8 mouse cellular contexts compared by ENCODE assay signal in the genomic region with DNA sequence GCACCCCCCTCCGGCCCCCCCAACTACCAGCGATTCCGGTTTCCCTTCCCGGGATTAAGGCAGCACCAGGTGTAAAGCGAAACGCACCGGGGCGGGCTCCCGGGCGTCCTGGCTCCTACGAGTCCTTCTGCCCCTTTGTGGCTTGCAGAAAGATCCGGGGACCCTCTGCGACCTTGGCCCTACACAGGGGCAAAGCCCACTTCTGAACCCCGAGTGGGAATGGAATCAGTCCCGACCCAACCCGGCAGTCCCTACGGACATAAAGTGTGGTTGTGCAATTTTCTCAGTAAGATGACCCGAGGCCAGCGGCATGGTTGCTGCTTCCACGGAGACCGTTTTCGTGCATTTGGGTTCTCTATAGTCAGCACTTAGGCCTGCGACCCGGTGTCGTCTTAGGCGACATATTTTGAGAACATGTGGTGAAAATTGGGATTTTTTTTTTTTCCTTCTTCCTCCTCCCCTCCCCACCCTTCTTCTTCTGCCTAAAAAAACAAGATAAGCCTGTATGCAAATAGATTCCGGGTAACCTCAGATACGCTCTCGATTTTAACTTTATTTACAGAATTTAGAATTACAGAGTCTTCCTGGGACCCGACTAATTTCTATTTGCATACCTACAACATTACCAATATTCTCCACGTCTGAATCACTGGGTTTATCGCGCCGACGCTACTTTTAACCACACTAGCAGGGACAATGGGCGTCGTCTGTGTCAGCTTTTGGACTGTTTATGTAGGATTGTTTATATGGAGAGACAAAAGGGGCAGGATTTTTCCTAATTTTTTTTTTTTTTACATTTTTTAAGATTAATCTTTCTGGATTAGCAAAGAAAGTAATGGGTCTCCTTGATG. TPM values are rescaled to one million over a fixed set of nuclear protein-coding genes. Genes with fewer than 3 reads are reported as not detected.
DNase-seq lines count a peak whose midpoint lies in the region; ATAC-seq lines count a peak whose summit lies in the region.

No protein-coding gene starts in this region.

- no peaks in the 10 kb centered on the region for H3K36me3 ChIP-seq in forebrain, embryonic 13.5 days (ENCODE audit: poor library complexity, severe bottlenecking)
- no peaks in the 10 kb centered on the region for H3K36me3 ChIP-seq in limb, embryonic 13.5 days
- no peaks in the 10 kb centered on the region for H3K36me3 ChIP-seq in midbrain, embryonic 15.5 days (replicated peaks)

- 4% methylated on average over 37 of the region's 37 CpGs for WGBS in forebrain, embryonic 13.5 days
- WGBS in limb, embryonic 13.5 days = 3% methylated on average over 37 of the region's 37 CpGs
- 4% methylated on average over 37 of the region's 37 CpGs for WGBS in midbrain, embryonic 15.5 days

- H3K27ac ChIP-seq in forebrain, embryonic 13.5 days = no peak overlapping the region
- no peak overlapping the region for H3K27ac ChIP-seq in limb, embryonic 13.5 days
- H3K27ac ChIP-seq in midbrain, embryonic 15.5 days = no peak overlapping the region

- peak overlapping the region; percentile 32 for H3K4me3 ChIP-seq in forebrain, embryonic 13.5 days
- peak overlapping the region; percentile 42 for H3K4me3 ChIP-seq in limb, embryonic 13.5 days
- peak overlapping the region; percentile 24 for H3K4me3 ChIP-seq in midbrain, embryonic 15.5 days

- H3K9ac ChIP-seq in forebrain, embryonic 13.5 days = peak overlapping the region; percentile 50; the same call in 1 of the 2 replicates
- peak overlapping the region; percentile 50; the same call in 1 of the 2 replicates for H3K9ac ChIP-seq in limb, embryonic 13.5 days
- H3K9ac ChIP-seq in midbrain, embryonic 15.5 days = peak overlapping the region; percentile 1; the same call in 1 of the 2 replicates

- H3K27me3 ChIP-seq in forebrain, embryonic 13.5 days = peaks cover 16% of the 10 kb centered on the region; the same call in 1 of the 2 replicates
- no peaks in the 10 kb centered on the region for H3K27me3 ChIP-seq in limb, embryonic 13.5 days
- H3K27me3 ChIP-seq in midbrain, embryonic 15.5 days (replicated peaks) = no peaks in the 10 kb centered on the region

- DNase-seq in CD4-positive helper T cell, adult 2 months (ENCODE audit: low read depth, low spot score) = peak; percentile 56
- DNase-seq in adrenal gland, adult 18-20 months (ENCODE audit: low spot score in 2 of 2) = peak; percentile 57 to 64
- peak; percentile 46 for DNase-seq in thymus, postnatal 0 days (ENCODE audit: low spot score)
- no peak for DNase-seq in layer of hippocampus, postnatal 25 days (ENCODE audit: extremely low spot score in 1 of 2, low spot score in 1 of 2)

- peaks cover 22% of the 10 kb centered on the region for H3K4me1 ChIP-seq in forebrain, embryonic 13.5 days
- H3K4me1 ChIP-seq in limb, embryonic 13.5 days = peaks cover 25% of the 10 kb centered on the region
- peaks cover 22% of the 10 kb centered on the region for H3K4me1 ChIP-seq in midbrain, embryonic 15.5 days

- H3K9me3 ChIP-seq in forebrain, embryonic 13.5 days (replicated peaks) = no peaks in the 10 kb centered on the region
- no peaks in the 10 kb centered on the region for H3K9me3 ChIP-seq in limb, embryonic 13.5 days
- H3K9me3 ChIP-seq in midbrain, embryonic 15.5 days = no peaks in the 10 kb centered on the region

- ATAC-seq in forebrain, embryonic 13.5 days = no peak
- peak; percentile 18 to 19; a peak in 2 of 4 replicates for ATAC-seq in hematopoietic stem cell, adult 5-6 weeks (replicated peaks in 1 of 2; ENCODE audit: insufficient read depth in 1 of 2, low FRiP score in 2 of 2, low TSS enrichment in 1 of 2, low read depth in 1 of 2, poor library complexity in 2 of 2, severe bottlenecking in 2 of 2)
- no peak for ATAC-seq in limb, embryonic 13.5 days (ENCODE audit: low FRiP score, low read depth)
- ATAC-seq in midbrain, embryonic 15.5 days (replicated peaks) = no peak

- H3K4me2 ChIP-seq in forebrain, embryonic 13.5 days = peak overlapping the region; percentile 62
- H3K4me2 ChIP-seq in limb, embryonic 13.5 days (replicated peaks) = peak overlapping the region; percentile 66
- peak overlapping the region; percentile 52 for H3K4me2 ChIP-seq in midbrain, embryonic 15.5 days

RNA-seq across cellular contexts. Expression of gene Zfp217, which starts 5.7 kb away (rescaled TPM):
- total RNA-seq in adrenal gland, adult 18-20 months (2021) = 10 to 100 TPM; 20.0 to 21.7 TPM
- 2.5 and 2.6 TPM in 2 replicates for polyA plus RNA-seq in forebrain, embryonic 13.5 days (2015; fragmentation: Nextera tagmentation; extraction: Ambion mirVana)
- total RNA-seq in hematopoietic stem cell, adult 5-6 weeks (2017) = 35.4 and 39.5 TPM in 2 replicates
- 4.5 and 4.6 TPM in 2 replicates for polyA plus RNA-seq in limb, embryonic 13.5 days (2015; fragmentation: Nextera tagmentation; extraction: Ambion mirVana)
- polyA plus RNA-seq in midbrain, embryonic 15.5 days (2015; fragmentation: Nextera tagmentation; extraction: Ambion mirVana) = 1.4 TPM in 2 replicates
- 5.8 and 6.9 TPM in 2 replicates for polyA plus RNA-seq in thymus, postnatal 0 days (2015; fragmentation: Nextera tagmentation; extraction: Ambion mirVana)
- 1 to 10 TPM; 2.6 to 5.4 TPM for total RNA-seq in layer of hippocampus, postnatal 25 days (2021)

Comparison
In these comparisons a context has a peak if more than half of its experiments do, and no peak if none do; other contexts are left out.
1. DNase-seq: peak in CD4-positive helper T cell, adult 2 months (single experiment), adrenal gland, adult 18-20 months (2 of 2) and thymus, postnatal 0 days (single experiment); none in layer of hippocampus, postnatal 25 days (0 of 2).
2. ATAC-seq: peak in hematopoietic stem cell, adult 5-6 weeks (2 of 2); none in forebrain, embryonic 13.5 days (single experiment), limb, embryonic 13.5 days (single experiment) and midbrain, embryonic 15.5 days (single experiment).
3. Peak in every context shown above with its lines, with median percentiles within 50 percentile points of each other: H3K4me2 ChIP-seq, H3K4me3 ChIP-seq and H3K9ac ChIP-seq.